In genomic region chr7:100227158-100227875, GRCm38 (mm10) we compare ENCODE assay signal across 8 mouse cellular contexts. TPM values are rescaled to one million over a fixed set of nuclear protein-coding genes. Genes with fewer than 3 reads are reported as not detected.
DNase-seq lines count a peak whose midpoint lies in the region; ATAC-seq and TF ChIP-seq lines count a peak whose summit lies in the region.

Gene Pgm2l1, plus strand, starts transcription at chr7:100227394.

- peaks cover 52% of the 10 kb centered on the region for H3K27me3 ChIP-seq in Patski
- no peaks in the 10 kb centered on the region for H3K27me3 ChIP-seq in hindbrain, embryonic 13.5 days

- POLR2A ChIA-PET in Patski (lab: Charles Lee): no interaction called here

- ATAC-seq in Patski: peak; percentile 93
- peak; percentile 97 for ATAC-seq in hindbrain, embryonic 13.5 days (ENCODE audit: low FRiP score)

- in situ Hi-C loops in Patski (cut with MboI; ENCODE audit: low pct_unique_long_range_greater_than_20kb): no loop called here

- H3K9me3 ChIP-seq in hindbrain, embryonic 13.5 days: no peaks in the 10 kb centered on the region

- peak within 1 kb of the TSS; percentile 95 for H3K27ac ChIP-seq in hindbrain, embryonic 13.5 days

- CTCF ChIA-PET in Patski (lab: Charles Lee): interaction anchor here (1.3 kb wide), 1 partner anchor 36 kb away, joined by 3 read pairs; no protein-coding TSS in a partner anchor

- H3K9ac ChIP-seq in hindbrain, embryonic 13.5 days: peak within 1 kb of the TSS; percentile 94

- H3K4me3 ChIP-seq in hindbrain, embryonic 13.5 days: peak within 1 kb of the TSS; percentile 92

- peak; percentile 50 for DNase-seq in Patski (ENCODE audit: low read depth, low spot score)
- DNase-seq in cerebellum, postnatal 14 days: peak; percentile 97 to 98
- peak; percentile 95 to 97 for DNase-seq in frontal cortex, postnatal 14 days (ENCODE audit: low spot score in 2 of 2)
- peak; percentile 91 to 92 for DNase-seq in layer of hippocampus, postnatal 25 days (ENCODE audit: extremely low spot score in 1 of 2, low spot score in 1 of 2)
- peak; percentile 98 for DNase-seq in lung, postnatal 25 days (ENCODE audit: low spot score)
- DNase-seq in retina, embryonic 14.5 days (ENCODE audit: low spot score): peak; percentile 96
- DNase-seq in thymus, postnatal 4 days: peak; percentile 98

- H3K4me2 ChIP-seq in hindbrain, embryonic 13.5 days: peak within 1 kb of the TSS; percentile 75

- under 1% methylated on average over 38 of the region's 72 CpGs for WGBS in hindbrain, embryonic 13.5 days

- TF ChIP-seq CTCF in Patski (IDR thresholded peaks at IDR 0.05): no peak

- H3K36me3 ChIP-seq in hindbrain, embryonic 13.5 days: no peaks in the 10 kb centered on the region

- H3K4me1 ChIP-seq in hindbrain, embryonic 13.5 days (replicated peaks): peaks cover 22% of the 10 kb centered on the region

RNA-seq across cellular contexts. Expression of gene Pgm2l1, which starts in this region (rescaled TPM):
- polyA plus RNA-seq in Patski (2021): 0.76 TPM
- 21.0 and 21.4 TPM in 2 replicates for polyA plus RNA-seq in hindbrain, embryonic 13.5 days (2015; fragmentation: Nextera tagmentation; extraction: Ambion mirVana)
- 100 to 1,000 TPM; 267 to 298 TPM for total RNA-seq in layer of hippocampus, postnatal 25 days (2021)

Comparison
In these comparisons a context has a peak if more than half of its experiments do, and no peak if none do; other contexts are left out.
1. Peak in every context shown above with its lines: DNase-seq, ATAC-seq, H3K4me3 ChIP-seq and H3K27ac ChIP-seq.
2. RNA of gene Pgm2l1 (polyA plus RNA-seq): 21.0 to 21.4 TPM in hindbrain, embryonic 13.5 days; 0.76 TPM in Patski (single experiment); every median in the first group is over 10 times any median in the second.
3. Peak in DNase-seq and ATAC-seq in Patski; RNA of the gene not detected or under 1 TPM.